Mouse (Mus musculus): ENCODE data around the gene Pdcd2l. TPM values are rescaled to one million over a fixed set of nuclear protein-coding genes. Genes with fewer than 3 reads are reported as not detected.
A peak's percentile ranks its signal among the peaks of the same experiment; 100 is the strongest.
"Not testable (repeated sequence)": the region's sequence is repeated elsewhere in the genome, so short reads cannot be mapped to it uniquely, and the experiment has no call there.

Pdcd2l gene
- total RNA-seq, 2 experiments from 2014 or later, result 18.9 to 19.4 TPM

DNA sequence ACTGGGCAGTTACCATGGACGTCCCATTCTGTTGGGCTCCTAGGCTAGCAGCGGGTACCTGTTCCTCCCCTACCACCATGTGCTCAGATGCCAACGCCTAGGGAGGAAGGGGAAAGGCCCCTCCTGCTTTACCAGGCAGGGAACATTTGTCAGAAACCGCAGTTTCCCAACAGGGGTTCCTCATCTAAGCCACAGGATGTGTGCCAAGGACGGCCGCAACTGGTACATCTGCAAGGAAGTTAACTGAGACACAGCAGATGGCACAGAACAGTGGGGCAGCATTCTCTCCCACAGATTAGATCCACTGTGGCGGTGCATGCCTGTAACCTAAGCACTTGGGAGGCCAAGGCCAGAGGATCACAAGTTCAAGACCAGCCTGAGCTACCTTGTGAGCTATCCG, 18.2 kb upstream of the Pdcd2l start:
- no peak for DNase-seq
- intact Hi-C loops (cut with DNase I), result no loop called here

DNA sequence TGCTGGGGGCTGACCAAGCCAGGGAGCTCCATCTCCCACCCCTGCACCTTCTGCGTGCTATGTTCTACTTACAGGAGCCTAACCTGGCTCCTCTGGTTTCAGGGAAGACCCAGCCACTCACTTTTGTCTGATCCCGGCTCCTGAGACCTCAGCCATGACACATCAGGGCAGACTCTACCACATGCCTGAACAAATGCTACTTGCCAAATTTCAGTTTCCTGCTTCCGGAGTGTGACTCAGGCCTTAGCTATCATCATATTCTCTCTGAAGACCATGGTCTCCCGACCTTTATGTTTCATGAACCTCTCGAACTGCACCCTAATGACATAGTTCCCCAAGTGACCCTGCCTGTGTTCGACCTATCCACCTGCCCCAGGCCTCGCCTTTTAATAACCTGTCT, 16.8 kb upstream of the Pdcd2l start:
- intact Hi-C loops (cut with DNase I), result no loop called here
- no peak for DNase-seq

DNA sequence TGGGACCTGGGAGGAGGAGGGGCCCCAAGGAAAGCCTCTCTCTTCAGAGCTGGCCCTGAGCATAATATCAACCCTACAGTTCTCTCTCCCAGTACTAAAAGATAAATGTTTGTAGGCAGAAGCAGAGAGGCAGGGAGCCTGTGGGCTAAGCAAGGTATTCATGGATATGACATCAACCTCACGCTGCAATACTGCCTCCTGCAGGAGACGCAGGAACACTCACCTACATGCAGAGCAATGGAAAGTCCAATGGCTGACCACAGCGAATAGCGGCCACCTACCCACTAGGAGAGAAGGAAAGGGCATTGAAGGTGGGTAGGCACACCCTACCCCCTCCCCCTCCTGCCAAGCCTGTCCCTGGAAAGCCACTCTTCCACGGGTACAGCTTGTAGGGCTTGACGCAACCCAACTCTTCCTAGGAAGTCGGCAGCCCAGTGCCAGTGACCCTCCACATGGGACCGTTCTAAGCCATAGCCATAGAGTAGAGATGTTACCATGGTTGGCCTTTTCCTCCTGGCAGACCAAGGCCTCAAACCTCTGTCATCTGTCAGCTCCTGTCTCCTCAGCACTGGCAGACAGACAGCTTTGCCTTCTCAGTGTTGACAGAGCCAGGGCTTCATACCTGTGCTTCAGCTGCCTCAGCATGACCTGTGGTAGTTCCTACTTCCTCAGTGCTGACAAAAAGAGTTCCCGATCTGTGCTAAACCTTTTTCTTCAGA, 11.7 kb upstream of the Pdcd2l start:
- intact Hi-C loops (cut with DNase I), result no loop called here
- no peak for DNase-seq

DNA sequence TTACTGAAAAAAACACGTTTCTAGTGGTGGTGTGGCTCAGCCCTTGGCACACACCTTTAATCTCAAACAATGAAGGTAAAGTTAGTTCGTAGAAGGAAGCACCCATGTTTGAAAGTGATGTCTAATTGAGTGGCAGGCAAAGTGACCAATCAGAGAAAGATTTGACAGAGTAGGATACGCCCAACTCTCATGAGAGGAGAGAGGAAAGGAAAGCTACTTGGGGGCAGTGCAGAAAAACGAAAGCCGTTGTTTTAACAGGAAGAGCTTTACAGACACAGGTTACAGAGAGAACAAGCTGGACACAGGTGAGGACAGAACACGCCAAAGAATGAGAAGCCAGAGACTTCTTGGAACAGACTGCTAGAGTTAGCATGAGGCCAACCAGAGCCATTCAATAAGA, 9.9 kb upstream of the Pdcd2l start:
- DNase-seq, result no peak
- intact Hi-C loops (cut with DNase I), result no loop called here

DNA sequence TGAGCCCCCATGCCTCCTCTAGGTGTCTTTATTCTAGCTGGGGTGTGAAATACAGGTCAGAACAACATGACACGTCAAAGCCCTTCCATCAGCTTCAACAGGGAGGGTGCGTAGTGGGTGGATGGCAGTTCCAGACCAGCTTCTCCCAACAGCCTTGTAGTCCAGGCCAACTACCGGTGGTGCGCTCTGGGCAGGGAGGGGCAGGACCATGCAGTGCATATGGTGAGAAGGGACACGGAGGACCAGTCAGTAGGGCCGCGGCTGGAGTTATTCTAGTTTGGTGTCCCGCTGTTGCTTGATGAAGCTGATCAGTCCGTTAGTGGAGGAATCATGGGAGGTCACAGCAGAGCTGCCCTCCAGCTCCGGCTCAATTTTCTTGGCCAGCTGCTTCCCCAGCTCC, 5.7 kb upstream of the Pdcd2l start:
- intact Hi-C loops (cut with DNase I); DNase-seq: not testable (repeated sequence)

DNA sequence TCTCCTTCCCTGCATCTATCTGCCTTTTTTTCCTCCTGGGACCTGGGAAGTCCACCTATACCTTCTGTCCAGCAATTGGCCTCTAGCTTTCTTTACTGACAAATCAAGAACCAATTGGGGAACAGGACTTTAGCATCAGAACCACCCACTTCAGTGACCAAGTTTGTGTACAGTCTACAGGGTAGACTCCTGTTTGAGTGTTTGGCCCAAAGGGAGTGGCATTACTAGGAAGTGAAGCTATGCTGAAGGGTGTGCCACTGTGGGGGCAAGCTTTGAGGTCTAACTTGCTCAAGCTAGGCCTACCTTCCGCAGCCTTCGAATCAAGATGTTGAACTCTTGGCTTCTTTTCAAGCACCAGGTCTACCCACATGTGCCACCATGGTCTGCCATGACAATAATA, 4.4 kb upstream of the Pdcd2l start:
- DNase-seq, result no peak
- intact Hi-C loops (cut with DNase I), result no loop called here

DNA sequence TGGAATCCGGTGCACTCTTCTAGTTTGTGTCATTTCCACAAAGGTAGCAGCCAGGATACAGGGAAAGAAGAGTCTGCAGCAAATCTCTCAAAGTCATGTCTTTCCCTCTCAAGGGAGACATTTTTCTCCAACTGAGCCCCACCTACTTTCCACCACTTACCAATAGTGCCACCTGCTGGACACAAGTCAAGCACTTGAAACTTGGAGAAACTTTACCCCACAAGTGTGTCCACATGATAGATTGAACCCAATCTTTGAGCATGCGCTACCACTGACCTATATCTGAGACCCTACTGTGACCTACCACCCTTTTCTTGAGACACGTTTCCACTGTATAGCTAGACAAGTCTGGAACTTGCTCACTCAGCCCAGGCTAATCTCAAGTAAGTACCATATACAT, 1.9 kb upstream of the Pdcd2l start:
- intact Hi-C loops (cut with DNase I), result loop anchor here (5.0 kb wide), 1 partner anchor 216 kb away; no protein-coding TSS in a partner anchor
- DNase-seq, result peak; percentile 41 to 68

DNA sequence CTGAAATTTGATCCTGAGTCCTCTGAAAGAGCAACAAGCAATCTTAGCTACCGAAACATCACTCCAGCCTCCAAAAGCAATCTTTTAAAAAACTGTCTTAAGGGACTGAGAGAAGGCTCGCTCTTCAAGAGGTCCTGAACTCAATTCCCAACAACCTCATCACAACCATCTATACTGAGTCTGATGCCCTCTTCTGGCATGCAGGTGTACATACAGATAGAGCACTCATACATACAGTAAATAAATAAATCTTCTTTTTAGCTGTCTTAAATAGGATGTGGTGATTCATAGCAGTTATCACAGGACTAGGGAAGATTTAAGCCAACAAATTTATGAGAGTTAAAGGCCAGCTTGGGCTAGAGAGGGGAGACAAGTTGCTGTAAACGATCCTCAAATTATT, 829 bp downstream of the Pdcd2l start:
- no peak for DNase-seq
- intact Hi-C loops (cut with DNase I), result loop anchor here (5.0 kb wide), 1 partner anchor 213 kb away; no protein-coding TSS in a partner anchor

DNA sequence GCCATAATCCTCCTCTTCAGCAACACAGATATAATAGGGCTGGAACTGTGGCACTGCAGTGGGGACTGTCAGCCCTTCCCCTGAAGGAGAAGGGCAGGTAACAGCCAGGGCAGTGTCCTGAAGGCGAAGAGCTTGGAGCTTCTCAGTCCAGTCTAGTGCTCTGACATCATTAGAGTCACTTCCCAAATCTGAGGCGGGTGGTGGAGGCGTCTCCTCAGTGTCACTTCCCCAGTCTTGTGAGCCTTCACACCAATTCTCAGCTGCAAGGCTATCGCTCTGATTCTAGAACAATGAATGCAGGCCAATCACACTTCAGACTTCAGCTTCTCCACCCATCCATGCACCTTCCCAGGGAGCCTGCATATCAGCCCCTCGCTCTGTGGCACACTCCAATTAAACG, 3.6 kb downstream of the Pdcd2l start:
- intact Hi-C loops (cut with DNase I), result no loop called here
- DNase-seq, result no peak

DNA sequence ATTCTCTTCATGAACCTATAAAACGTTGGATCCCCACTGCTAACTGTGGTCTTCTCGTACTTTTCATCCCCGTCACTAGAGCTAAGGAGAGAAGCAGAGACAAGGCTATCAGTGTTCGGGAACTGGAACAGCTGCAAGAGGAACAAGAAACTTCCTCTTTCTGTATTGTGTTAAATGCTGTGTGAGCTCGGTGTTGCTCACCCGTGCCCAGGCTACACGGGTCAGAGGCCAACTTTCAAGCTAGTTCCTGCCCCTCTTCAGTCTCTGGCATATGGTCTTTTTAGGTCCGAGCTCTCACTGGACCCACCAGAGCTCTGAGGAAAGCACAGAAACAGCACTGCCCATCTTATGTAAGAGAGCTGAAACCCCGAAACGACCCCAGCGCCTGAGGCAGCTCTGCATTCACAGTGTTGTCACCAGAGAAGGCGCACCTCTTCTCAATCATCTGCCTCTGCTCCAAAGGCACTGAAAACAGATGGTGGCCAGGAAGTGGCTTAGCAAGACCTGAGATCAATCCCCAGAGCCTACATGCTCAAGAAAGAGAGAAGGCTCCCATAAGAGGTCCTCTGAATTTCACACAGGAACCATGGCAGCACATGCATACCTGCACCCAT, 7.0 kb downstream of the Pdcd2l start:
- intact Hi-C loops (cut with DNase I), result no loop called here
- no peak for DNase-seq

DNA sequence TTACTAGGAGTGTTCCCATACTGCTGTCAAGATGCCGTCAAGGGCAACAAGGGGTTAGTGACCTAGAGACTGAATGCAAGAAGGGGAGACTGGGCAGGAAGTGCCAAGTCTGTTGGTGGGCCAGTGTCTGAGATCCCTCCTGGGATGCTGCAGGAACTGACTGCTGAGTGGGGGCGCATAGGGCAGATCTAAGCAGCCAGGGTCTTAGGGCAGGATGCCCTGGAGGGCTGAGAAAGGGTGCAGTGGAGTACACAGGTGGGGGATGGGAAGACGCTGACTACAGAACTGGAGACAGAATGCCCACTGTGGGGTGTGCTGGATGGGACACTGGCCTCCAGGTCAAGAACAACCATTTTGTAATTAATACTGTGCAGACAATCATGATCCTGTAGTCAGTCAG, 12.7 kb downstream of the Pdcd2l start:
- intact Hi-C loops (cut with DNase I), result no loop called here
- DNase-seq, result no peak

DNA sequence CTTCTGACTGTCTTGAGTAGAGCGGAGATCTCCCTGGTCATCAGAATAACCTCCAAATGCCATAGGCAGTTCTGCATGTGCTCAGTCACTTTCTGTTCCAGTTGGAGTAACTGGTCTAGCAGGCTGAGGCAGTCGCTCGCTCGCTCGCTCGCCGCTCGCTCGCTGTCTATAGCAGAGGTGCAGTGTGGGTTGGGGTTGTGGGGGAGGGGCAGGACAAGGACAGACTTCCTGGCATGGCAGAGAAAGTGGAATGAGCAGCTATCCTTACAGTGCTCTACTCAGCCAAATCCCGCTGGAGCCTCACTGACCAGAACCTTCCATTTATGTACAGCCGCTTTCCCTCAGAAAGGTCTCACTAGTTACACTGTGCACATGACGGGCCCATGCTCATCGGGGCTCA, 13.1 kb downstream of the Pdcd2l start:
- no peak for DNase-seq
- intact Hi-C loops (cut with DNase I), result no loop called here

DNA sequence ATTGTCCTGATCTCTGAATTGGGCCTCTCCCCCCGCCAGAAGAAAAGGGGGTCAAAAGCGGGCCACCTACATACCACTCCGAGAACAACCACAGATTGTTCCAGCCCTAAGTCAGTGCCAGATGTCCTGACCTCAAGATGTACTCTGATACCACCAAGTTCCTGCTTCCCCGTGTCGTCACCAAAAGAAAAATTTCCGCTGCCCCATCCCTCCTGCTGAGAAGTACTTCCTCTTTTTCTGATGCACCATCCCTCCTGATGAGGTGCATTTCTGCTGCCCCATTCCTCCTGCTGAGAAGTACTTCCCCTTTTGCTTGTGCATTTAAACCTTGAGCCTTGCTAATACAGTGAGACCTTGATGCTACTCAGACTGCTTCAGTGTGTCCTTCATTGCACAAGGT, 20.2 kb downstream of the Pdcd2l start:
- intact Hi-C loops (cut with DNase I); DNase-seq: not testable (repeated sequence)

DNA sequence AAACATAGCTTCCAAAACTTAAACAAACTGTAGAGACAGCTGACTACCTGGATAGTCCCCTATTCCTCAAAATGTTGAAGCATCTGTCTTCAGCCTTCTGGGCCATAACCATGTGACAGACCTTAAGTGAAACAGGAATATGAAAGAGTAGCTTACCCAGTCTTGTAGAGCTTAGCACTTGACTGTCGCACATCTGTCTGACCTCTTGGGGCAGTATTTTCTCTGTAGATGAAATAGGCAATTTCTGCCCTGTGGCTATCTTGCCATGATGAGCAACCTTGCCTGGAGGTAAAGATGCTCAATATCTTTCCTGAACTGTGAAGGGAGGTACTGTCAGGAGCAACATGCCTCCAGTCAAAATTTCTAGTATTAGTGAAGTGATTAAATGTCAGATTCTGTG, 24.2 kb downstream of the Pdcd2l start:
- no peak for DNase-seq
- intact Hi-C loops (cut with DNase I), result no loop called here

DNA sequence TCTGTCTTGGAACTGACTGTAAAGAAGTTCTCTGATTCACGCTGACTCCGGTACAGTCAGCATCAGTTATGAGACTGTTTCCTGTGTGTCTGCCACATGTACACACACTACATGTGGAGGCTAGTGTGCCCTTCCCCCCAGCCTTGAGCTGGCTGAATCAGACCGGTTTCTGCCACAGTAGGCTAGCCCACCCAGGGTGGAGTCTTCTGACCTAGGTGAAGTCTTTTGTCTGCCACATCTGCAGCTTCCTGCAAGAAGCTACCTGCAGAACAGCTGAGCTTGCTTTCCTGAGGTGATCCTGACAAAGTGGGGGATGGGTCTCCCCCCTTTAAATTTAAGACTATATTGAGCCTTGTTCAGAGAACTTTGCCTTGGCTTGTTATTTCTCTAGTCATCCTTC, 27.0 kb downstream of the Pdcd2l start, which contains the start of gene Uba2:
Gene Uba2 (minus strand): TSS at position 146 of the 400 bp plus-strand sequence.
- DNase-seq, result no peak
- intact Hi-C loops (cut with DNase I), result no loop called here

DNA sequence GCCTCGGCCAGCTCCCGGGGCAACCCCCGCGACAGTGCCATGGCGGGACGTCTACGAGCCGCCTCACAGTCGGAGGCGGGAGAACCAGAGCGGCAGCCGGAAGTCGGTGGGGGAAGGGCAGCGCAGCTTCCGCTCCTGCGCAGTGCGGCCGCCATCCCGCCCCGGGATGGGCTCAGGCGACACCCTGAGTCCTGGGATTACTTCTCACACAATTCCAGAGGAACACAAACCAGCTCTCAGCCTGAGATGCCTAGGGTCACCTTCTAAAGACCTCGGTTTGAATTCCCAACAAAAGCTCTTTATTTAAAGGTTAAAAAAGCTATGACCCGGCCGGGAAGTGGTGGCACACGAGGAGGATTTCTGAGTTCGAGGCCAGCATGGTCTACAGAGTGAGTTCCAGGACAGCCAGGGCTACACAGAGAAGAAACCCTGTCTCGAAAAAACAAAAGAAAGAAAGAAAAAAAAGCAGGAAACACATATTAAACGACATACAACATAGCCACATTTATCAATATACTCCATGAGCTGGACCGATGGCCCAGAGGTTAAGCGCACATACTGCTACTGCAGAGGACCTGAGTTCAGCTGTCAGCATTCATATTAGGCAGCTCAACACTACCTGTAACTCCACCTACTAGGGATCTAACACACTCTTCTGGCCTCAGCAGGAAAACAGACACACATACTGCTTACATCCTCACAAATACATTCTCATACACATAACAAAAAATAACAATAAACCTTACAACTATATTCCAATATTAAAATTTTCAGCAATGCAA, 27.8 kb downstream of the Pdcd2l start:
- peak; percentile 94 to 96 for DNase-seq
- intact Hi-C loops (cut with DNase I), result no loop called here

DNA sequence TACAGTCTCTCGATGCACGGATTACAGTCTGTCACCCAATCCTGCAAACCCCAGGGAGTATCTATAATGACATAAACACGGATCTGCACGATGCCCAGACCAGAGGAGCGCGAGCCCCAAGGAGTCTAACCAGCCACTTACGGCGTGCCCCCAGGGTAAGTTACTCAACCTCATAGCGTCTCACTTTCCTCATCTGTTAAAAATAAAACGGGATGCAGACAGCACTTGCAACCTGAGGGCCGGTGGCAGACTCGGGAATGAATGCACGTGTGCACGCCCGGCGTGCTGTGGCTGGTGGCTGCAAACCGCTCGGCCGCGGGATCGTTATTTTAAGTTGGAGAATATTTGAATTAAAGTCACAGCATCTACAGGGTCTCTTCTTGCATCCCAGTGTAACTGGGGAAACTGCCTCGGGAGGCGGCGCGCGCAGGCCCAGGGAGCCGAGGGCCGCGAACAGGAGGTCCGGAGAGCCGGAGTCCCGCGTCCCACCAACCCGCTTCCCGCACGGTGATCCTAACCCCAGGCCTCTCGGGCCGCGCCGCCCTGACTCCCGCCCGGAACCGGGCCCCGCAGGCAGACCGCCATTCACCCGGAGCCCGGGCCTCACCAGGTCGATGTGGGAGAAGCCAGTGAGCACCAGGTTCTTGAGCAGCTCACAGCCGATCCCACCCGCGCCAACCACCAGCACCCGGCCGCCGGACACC, 28.5 kb downstream of the Pdcd2l start:
- no peak for DNase-seq
- intact Hi-C loops (cut with DNase I), result no loop called here

DNA sequence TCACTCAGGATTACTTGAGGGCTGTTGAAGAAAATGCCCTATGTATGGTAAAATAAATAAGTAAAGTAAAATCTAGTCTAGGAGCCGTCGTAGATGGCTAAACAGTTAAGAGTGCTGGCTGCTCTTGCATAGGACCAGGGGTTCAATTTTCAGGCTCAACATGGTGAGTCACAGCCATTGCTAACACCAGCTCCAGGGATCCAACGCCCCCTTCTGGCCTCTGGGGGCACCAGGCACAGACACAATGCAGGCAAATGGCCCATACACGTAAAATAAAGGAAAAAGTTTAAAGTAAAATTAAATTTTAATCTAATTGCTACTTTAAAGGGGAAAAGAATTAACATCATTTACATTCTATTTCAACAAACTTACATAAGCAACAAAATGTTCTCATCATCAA, 29.6 kb downstream of the Pdcd2l start:
- intact Hi-C loops (cut with DNase I), result no loop called here
- DNase-seq, result peak in 1 of 2 experiments; percentile 28

DNA sequence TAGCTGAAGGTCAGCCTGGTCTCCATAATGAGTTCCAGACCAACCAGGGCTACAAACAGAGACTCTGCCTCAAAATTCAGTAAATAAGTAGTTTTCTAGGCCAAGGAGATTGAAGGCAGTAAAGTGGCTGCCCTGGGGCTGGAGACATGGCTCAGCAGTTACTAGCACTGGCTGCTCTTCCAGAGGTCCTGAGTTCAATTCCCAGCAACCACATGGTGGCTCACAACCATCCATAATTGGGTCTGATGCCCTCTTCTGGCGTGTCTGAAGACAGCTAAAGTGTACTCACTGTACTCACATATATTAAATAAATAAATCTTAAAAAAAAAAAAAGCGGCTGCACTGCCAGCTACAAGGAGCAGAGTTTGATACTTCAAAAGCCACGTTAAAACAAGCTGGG, 30.5 kb downstream of the Pdcd2l start:
- no peak for DNase-seq

DNA sequence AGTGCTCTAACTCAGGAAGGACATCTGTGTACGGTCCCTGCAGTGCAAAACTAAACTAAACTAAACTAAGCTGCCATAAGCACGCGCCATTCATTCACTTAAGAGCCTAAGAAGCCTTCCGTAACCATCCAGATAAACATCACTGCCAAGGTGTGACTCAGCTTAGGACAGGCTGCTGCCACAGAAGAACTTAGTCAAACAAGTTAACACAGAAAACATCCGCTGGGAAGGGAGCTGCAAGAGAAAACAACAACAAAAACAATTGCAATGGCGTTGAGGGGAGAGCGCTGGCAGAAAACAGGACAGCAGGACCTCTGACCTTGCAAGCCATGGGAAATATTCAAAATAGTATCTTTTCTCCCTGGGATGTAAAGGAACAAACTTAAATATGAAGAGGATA, 31.8 kb downstream of the Pdcd2l start:
- intact Hi-C loops (cut with DNase I), result loop anchor here (1.0 kb wide), 1 partner anchor 11 kb away; no protein-coding TSS in a partner anchor
- no peak for DNase-seq

More for the DNA sequence above, 30.5 kb downstream of the Pdcd2l start:
- intact Hi-C loops (cut with DNase I), result loop anchor here (1.0 kb wide), 1 partner anchor 13 kb away; no protein-coding TSS in a partner anchor

DNA sequence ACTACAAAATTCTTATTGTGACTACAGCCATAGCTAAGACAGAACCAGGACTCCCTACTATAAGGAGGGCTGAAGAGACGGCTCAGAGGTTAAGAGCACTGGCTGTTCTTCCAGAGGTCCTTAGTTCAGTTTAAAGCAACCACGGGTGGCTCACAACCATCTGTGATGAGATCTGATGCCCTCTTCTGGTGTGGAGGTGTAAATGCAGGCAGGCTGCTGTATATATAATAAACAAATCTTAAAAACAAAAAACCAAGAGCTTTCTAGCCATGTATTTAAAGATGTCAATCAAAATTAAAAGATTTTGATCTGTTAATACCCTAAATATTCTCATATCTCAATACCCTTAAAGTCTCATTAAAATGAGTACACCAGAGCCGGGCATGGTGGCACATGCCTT, 37.3 kb downstream of the Pdcd2l start:
- intact Hi-C loops (cut with DNase I), result no loop called here
- DNase-seq, result no peak
